Mouse (Mus musculus): Measurements from ENCODE around the gene Carmil3. TPM values are rescaled to one million over a fixed set of nuclear protein-coding genes. Genes with fewer than 3 reads are reported as not detected.

Carmil3 gene
- total RNA-seq, 2 experiments from 2014 or later: 48.6 to 55.8 TPM

- Histone ChIP-seq H3K4me3 (no peak overlapping the region), H3K27ac (no peak overlapping the region)
- DNase-seq (ENCODE audit: extremely low spot score in 1 of 2, low spot score in 2 of 2): no peak
- TF ChIP-seq CTCF (IDR thresholded peaks at IDR 0.05): no peak
- intact Hi-C loops (cut with DNase I): no loop called here
Measured at GRCm38 (mm10) chr14:55551347-55551746, 60.9 kb downstream of the Carmil3 start.

- Histone ChIP-seq H3K27ac (no peak overlapping the region), H3K4me3 (no peak overlapping the region)
- intact Hi-C loops (cut with DNase I): no loop called here
- no peak for TF ChIP-seq CTCF (IDR thresholded peaks at IDR 0.05)
- DNase-seq (ENCODE audit: extremely low spot score in 1 of 2, low spot score in 2 of 2): no peak
Measured at GRCm38 (mm10) chr14:55551794-55552193, 61.3 kb downstream of the Carmil3 start.

DNA sequence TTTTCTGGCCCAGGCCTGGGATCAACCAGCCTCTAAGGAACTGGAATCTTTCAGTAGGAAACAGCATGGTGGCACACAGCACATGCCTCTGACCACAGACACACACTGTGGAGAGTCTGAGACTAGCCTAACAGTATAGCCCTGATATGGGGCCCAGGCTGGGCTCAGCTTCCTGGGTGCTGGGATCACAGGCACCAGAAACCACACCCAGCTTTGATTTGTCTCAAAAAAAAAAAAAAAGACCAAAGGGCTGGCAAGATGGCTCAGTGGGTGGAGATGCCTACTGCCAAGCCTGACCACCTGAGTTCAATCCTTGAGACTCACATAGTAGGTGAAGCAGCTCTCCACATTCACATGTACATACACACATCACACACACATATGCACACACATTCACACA lies 64.2 kb downstream of the Carmil3 start:
- intact Hi-C loops (cut with DNase I): no loop called here

GRCm38 (mm10) chr14:55555788-55556187 lies 65.3 kb downstream of the Carmil3 start:
- Histone ChIP-seq H3K27ac (no peak overlapping the region), H3K4me3 (no peak overlapping the region)
- TF ChIP-seq CTCF (IDR thresholded peaks at IDR 0.05): no peak
- DNase-seq (ENCODE audit: extremely low spot score in 1 of 2, low spot score in 2 of 2): no peak
- intact Hi-C loops (cut with DNase I): loop anchor here (2.0 kb wide), 1 partner anchor 15 kb away; the partner anchor contains the start of gene Pck2

More for the DNA sequence above, 64.2 kb downstream of the Carmil3 start:
- no peak for DNase-seq (ENCODE audit: extremely low spot score in 1 of 2, low spot score in 2 of 2)
- Histone ChIP-seq H3K4me3 (no peak overlapping the region), H3K27ac (no peak overlapping the region)
- TF ChIP-seq CTCF (IDR thresholded peaks at IDR 0.05): no peak

DNA sequence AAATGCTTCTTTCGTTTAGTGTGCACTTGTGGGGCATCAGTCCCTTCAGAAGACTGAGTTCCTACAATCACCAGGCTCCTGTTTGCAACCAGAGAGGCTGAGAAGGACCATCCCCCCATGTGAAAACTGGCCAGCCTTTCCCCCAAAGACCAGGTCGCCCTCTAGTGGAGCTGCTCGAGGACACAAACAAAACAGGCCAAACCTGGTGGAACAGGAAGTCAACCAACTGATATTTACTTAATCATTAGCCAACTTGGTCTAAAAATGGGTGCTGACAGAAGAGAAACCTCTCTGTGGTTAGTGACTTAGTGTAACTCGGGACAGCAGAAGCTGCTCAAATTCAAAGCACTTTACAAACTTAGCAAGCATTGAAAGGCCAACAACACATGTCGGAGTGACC lies 66.6 kb downstream of the Carmil3 start:
- intact Hi-C loops (cut with DNase I): loop anchor here (1.0 to 2.0 kb wide), 2 partner anchors 16 to 60 kb away; partner anchors contain the start of gene Pck2
- TF ChIP-seq CTCF (IDR thresholded peaks at IDR 0.05): peak; percentile 80
- Histone ChIP-seq H3K4me3 (no peak overlapping the region), H3K27ac (no peak overlapping the region)
- peak; percentile 70 to 74 for DNase-seq (ENCODE audit: extremely low spot score in 1 of 2, low spot score in 2 of 2)

GRCm38 (mm10) chr14:55557587-55557986 lies 67.1 kb downstream of the Carmil3 start:
- intact Hi-C loops (cut with DNase I): loop anchor here (1.0 to 2.0 kb wide), 2 partner anchors 17 to 60 kb away; partner anchors contain the start of gene Pck2
- no peak for TF ChIP-seq CTCF (IDR thresholded peaks at IDR 0.05)
- Histone ChIP-seq H3K27ac (no peak overlapping the region), H3K4me3 (no peak overlapping the region)
- DNase-seq (ENCODE audit: extremely low spot score in 1 of 2, low spot score in 2 of 2): no peak

Other genes starting within 250 kb of the Carmil3 start
- 10 to 100 TPM; 16.8 to 20.4 TPM for gene Dhrs4, start 11.9 kb upstream of the Carmil3 start, total RNA-seq (2021)
- 100 to 1,000 TPM; 209 to 225 TPM for gene Cpne6, start 19.8 kb downstream of the Carmil3 start, total RNA-seq (2021)
- gene Nrl, start 34.3 kb downstream of the Carmil3 start, total RNA-seq (2021): under 1 TPM; 0.29 to 0.84 TPM
- 10 to 100 TPM; 31.1 to 36.0 TPM for gene Pck2, start 49.6 kb downstream of the Carmil3 start, total RNA-seq (2021)
- gene Dcaf11, start 69.4 kb downstream of the Carmil3 start, total RNA-seq (2021): 10 to 100 TPM; 76.8 to 80.8 TPM
- 1 to 10 TPM in 1 of 2 experiments, under 1 TPM in 1; 0.86 to 1.8 TPM for gene A730061H03Rik, start 69.8 kb downstream of the Carmil3 start, total RNA-seq (2021)
- not detected for gene Fitm1, start 85.0 kb downstream of the Carmil3 start, total RNA-seq (2021)
- 10 to 100 TPM; 46.8 to 51.6 TPM for gene Psme1, start 87.5 kb downstream of the Carmil3 start, total RNA-seq (2021)
- gene Emc9, start 94.7 kb downstream of the Carmil3 start, total RNA-seq (2021): 10 to 100 TPM; 49.8 to 50.3 TPM
- 10 to 100 TPM; 46.0 to 60.3 TPM for gene Psme2, start 100.5 kb downstream of the Carmil3 start, total RNA-seq (2021)
- gene Rnf31, start 101.1 kb downstream of the Carmil3 start, total RNA-seq (2021): 10 to 100 TPM; 40.9 to 43.4 TPM
- 10 to 100 TPM; 13.0 to 16.4 TPM for gene Irf9, start 112.9 kb downstream of the Carmil3 start, total RNA-seq (2021)
- gene Rec8, start 127.4 kb downstream of the Carmil3 start, total RNA-seq (2021): 1 to 10 TPM; 2.7 to 2.8 TPM
- gene Ipo4, start 145.3 kb downstream of the Carmil3 start, total RNA-seq (2021): 100 to 1,000 TPM; 118 to 130 TPM
- gene Gm49378, start 147.2 kb downstream of the Carmil3 start, total RNA-seq (2021): 1 to 10 TPM; 3.5 to 6.1 TPM
- 10 to 100 TPM; 37.8 to 41.0 TPM for gene Tm9sf1, start 153.2 kb downstream of the Carmil3 start, total RNA-seq (2021)
- gene Tssk4, start 159.5 kb downstream of the Carmil3 start, total RNA-seq (2021): 1 to 10 TPM in 1 of 2 experiments, under 1 TPM in 1; 0.91 to 1.2 TPM
- 10 to 100 TPM; 40.6 to 41.6 TPM for gene Mdp1, start 169.9 kb downstream of the Carmil3 start, total RNA-seq (2021)
- gene Gmpr2, start 181.3 kb downstream of the Carmil3 start, total RNA-seq (2021): 10 to 100 TPM; 21.1 to 23.2 TPM
- 100 to 1,000 TPM; 294 to 309 TPM for gene Nedd8, start 181.5 kb downstream of the Carmil3 start, total RNA-seq (2021)
- 10 to 100 TPM; 14.1 to 16.3 TPM for gene Tinf2, start 191.2 kb downstream of the Carmil3 start, total RNA-seq (2021)
- not detected for gene Tgm1, start 223.3 kb downstream of the Carmil3 start, total RNA-seq (2021)
- gene Rabggta, start 231.6 kb downstream of the Carmil3 start, total RNA-seq (2021): 10 to 100 TPM; 50.2 to 51.3 TPM